Mouse (Mus musculus) bone marrow macrophage, adult 2 months (primary cell): ENCODE measurements around the gene Havcr2. TPM values are rescaled to one million over a fixed set of nuclear protein-coding genes. Genes with fewer than 3 reads are reported as not detected.

Experiments
- H3K27ac ChIP-seq: 2 replicates; pipeline ENCODE4 v1.5.1; 2012; ENCODE audit warnings: low read depth, low read length; ENCODE audit not compliant: insufficient read depth
- H3K4me1 ChIP-seq: 2 replicates; pipeline ENCODE4 v1.6.1; 2012; ENCODE audit warnings: low read length; ENCODE audit not compliant: control insufficient read depth, insufficient read depth
- H3K4me3 ChIP-seq: 2 replicates; pipeline ENCODE4 v1.5.1; 2012; ENCODE audit warnings: mild to moderate bottlenecking, low read length, moderate library complexity; ENCODE audit not compliant: insufficient read depth
- CTCF ChIP-seq: IDR thresholded peaks from 2 replicates; pipeline ENCODE4 v1.5.1; 2012; ENCODE audit warnings: low read depth, mild to moderate bottlenecking, low read length, moderate library complexity
- POLR2A ChIP-seq: IDR thresholded peaks from 2 replicates; pipeline ENCODE4 v1.6.1; 2012; ENCODE audit warnings: mild to moderate bottlenecking, low read depth, low read length, borderline replicate concordance
- polyA plus RNA-seq: library from polyadenylated mRNA; stranded (reverse); fragments of >200 nt; gene quantifications from 2 replicates; pipeline ENCODE4 v1.2.4, GENCODE M21; 2012; ENCODE audit not compliant: missing spikeins, insufficient read depth, insufficient read length

Havcr2 gene
- polyA plus RNA-seq, 1 experiment = 27.7 TPM

DNA sequence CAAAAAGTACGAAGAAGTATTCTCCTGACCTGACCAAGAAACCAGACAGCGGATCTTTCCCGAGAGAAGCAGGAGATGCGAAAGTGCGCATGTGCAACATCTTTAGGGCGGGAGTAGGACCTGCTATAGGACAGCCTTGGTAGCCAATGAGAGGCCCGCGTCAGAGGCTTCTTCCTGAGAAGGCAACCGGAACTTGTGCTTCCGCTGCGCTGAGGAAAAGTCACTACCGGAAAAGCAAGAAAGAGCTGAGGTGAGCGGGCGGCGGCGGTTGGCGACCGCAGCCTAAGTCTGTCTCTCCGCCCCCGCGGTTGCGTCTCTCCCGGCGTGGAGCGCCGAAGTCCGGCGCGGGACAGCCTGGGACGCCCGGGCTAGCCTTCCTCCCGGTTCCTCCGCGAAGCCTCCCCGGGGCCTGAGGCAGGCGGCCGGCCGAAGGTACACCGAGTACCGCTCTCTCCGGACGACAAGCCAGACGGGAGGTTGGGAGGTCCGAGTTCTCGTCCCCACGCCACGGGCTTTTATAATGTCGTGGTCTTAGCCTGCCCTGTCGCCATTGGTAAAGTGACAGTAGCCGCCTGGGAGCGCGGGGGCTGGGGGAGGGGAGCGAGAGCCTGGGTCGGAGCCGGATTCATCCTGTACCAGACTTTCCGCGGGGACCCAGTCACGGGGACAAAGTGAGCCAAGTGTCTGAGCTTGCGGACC lies 17.8 kb upstream of the Havcr2 start, which contains the start of gene Med7:
Gene Med7, plus strand, starts transcription at position 166 of the 699 bp plus-strand sequence.
- Histone ChIP-seq H3K4me3 (peak within 1 kb of the TSS; percentile 96), H3K4me1 (peaks cover 7% of the 10 kb centered on the region; the same call in 1 of the 2 replicates), H3K27ac (peak within 1 kb of the TSS; percentile 86)
- TF ChIP-seq POLR2A = no peak

- Histone ChIP-seq H3K4me1 (peaks cover 7% of the 10 kb centered on the region; the same call in 1 of the 2 replicates), H3K27ac (peak overlapping the region; percentile 86), H3K4me3 (peak overlapping the region; percentile 96)
- TF ChIP-seq CTCF (no peak; the same call in 1 of the 2 replicates), POLR2A (no peak)
Measured at GRCm38 (mm10) chr11:46437459-46438000, 17.2 kb upstream of the Havcr2 start.

- TF ChIP-seq CTCF (no peak), POLR2A (no peak)
- Histone ChIP-seq H3K4me1 (peaks cover 7% of the 10 kb centered on the region; the same call in 1 of the 2 replicates), H3K27ac (no peak overlapping the region), H3K4me3 (no peak overlapping the region)
Measured at GRCm38 (mm10) chr11:46439005-46439543, 15.7 kb upstream of the Havcr2 start.

DNA sequence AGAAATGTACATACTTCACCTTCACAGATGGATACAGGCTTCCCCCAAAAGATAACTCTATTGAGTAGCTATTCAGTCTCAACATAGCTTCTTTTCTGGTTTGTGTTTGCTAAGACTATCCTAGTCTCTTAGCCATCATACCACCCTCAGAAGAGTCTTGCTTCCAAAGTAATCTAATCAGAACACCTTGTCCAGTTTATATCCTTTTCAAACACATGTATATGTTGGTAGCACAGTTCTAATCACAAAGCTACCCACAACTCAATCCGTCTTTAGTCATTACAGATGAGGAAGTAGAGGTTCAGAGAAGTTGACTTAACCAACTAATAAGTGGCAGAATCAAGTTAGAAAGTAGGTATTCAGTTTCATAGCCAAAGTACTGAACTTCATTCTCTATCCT lies 13.0 kb upstream of the Havcr2 start:
- Histone ChIP-seq H3K4me1 (0 out of 2 replicates have a peak, but pooled peaks cover 4% of the 10 kb centered on the region), H3K27ac (no peak overlapping the region)
- no peak for TF ChIP-seq POLR2A

GRCm38 (mm10) chr11:46443152-46443551 lies 11.6 kb upstream of the Havcr2 start:
- Histone ChIP-seq H3K4me1 (peaks cover 9% of the 10 kb centered on the region), H3K4me3 (no peak overlapping the region), H3K27ac (no peak overlapping the region)
- TF ChIP-seq CTCF = no peak
- TF ChIP-seq POLR2A = no peak

More for the DNA sequence above, 13.0 kb upstream of the Havcr2 start:
- H3K4me3 ChIP-seq = no peak overlapping the region

DNA sequence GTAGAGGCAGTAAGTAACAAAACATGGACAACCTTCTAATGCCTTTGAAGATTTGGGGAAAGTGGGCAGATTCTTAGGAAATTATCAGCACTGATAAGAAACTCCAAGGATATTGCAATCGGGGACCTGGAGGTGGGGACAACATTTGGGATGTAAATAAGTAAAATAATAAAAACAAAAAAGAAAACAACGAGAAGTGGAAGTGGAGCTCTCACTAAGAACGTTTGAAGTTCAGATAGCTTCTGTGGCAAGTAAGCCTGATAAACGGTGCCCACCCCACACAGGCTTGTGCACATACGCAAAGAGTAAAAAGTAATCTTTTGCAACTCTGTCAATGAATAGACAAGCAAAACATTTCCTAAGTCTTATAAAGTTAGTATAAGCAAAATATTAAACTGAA lies 10.8 kb upstream of the Havcr2 start:
- H3K4me1 ChIP-seq = peaks cover 9% of the 10 kb centered on the region
- H3K27ac ChIP-seq = no peak overlapping the region
- H3K4me3 ChIP-seq = no peak overlapping the region
- TF ChIP-seq CTCF (no peak), POLR2A (no peak)

DNA sequence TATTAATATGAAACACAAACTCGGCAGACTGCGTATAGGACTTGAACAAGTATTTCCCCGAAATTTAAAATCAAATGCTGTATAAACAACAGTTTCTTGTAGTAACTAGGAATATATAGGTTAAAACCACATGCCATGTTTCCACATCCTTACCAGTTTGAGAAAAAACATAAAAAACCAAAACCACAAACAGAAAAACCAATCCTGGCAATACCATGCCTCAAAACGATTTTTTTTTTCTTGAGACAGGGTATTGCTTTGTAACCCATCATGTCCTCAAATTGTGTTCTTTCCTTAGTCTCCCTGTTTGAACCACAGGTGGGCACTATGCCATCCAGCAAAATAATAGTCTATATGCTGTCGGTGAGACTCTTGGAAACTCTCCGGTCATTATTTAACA lies 8.6 kb upstream of the Havcr2 start:
- Histone ChIP-seq H3K4me1 (peaks cover 13% of the 10 kb centered on the region), H3K4me3 (no peak overlapping the region), H3K27ac (no peak overlapping the region)
- TF ChIP-seq POLR2A (no peak), CTCF (no peak)

- peak overlapping the region; percentile 25 for H3K4me3 ChIP-seq
- H3K27ac ChIP-seq = no peak overlapping the region
- H3K4me1 ChIP-seq = peaks cover 13% of the 10 kb centered on the region
- TF ChIP-seq POLR2A (no peak), CTCF (0 out of 2 replicates have a peak, but pooled peaks have one; percentile 26)
Measured at GRCm38 (mm10) chr11:46447644-46448484, 6.9 kb upstream of the Havcr2 start.

DNA sequence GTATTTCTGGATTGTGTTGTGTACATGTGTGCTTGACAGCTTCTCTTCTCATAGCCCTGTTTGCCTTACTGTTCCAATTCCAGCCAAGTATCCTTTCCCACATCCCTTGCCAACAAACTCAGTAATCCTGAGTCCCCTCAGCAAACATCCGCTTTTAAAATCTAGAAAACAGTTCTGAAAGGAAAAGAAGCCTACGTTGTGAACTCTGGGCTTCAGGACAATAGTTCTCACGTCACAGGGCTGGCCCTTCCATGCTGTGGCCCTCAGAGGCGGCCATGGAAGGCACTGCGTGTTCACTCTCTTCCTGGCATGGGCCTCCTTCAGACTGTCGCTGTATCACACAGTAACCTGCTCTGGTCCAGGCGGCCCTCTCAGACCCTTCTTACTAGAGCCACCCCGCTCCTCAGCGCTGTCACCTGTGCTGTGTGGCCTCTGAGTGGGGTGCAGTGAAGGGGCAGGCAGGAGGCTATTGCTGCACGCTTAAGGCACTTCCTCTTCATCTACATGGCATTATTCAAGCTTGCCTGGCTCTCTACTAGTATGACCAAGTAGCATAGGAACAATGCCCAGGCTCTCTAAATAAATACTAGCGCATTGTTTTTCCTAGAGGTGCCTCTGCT lies 5.2 kb upstream of the Havcr2 start:
- Histone ChIP-seq H3K27ac (no peak overlapping the region), H3K4me3 (no peak overlapping the region), H3K4me1 (peaks cover 21% of the 10 kb centered on the region)
- TF ChIP-seq POLR2A (no peak), CTCF (no peak)

GRCm38 (mm10) chr11:46459960-46460359 lies 5.2 kb downstream of the Havcr2 start:
- no peak overlapping the region for H3K27ac ChIP-seq
- no peak overlapping the region for H3K4me3 ChIP-seq
- peaks cover 18% of the 10 kb centered on the region for H3K4me1 ChIP-seq
- TF ChIP-seq POLR2A = no peak
- TF ChIP-seq CTCF = no peak
